Mouse (Mus musculus): ENCODE measurements around the gene Spata13.

GRCm38 (mm10) chr14:60741033-60741432 is 107.2 kb downstream of the Spata13 start:
- TF ChIP-seq CTCF (IDR thresholded peaks at IDR 0.05; ENCODE audit: low read depth), result no peak
- TF ChIP-seq EP300 (optimal IDR thresholded peaks at IDR 0.05), result no peak
